Mouse (Mus musculus) neural tube, embryonic 13.5 days (tissue): ENCODE data around the gene Adgrb3. TPM values are rescaled to one million over a fixed set of nuclear protein-coding genes. Genes with fewer than 3 reads are reported as not detected.
A peak's percentile ranks its signal among the peaks of the same experiment; 100 is the strongest.

Experiments used
- ATAC-seq: fragments of 200-750 bp; cut with Nextera tagmentation; 2 replicates; pipeline ENCODE4 v1.8.0; 2017; ENCODE audit warnings: low read depth, mild to moderate bottlenecking, moderate TSS enrichment, moderate library complexity
- H3K27ac ChIP-seq: fragments of 300-500 bp; sonication (generic); replicated peaks from 2 replicates; pipeline ENCODE4 v1.5.1; 2015; ENCODE audit warnings: moderate library complexity, mild to moderate bottlenecking, inconsistent platforms
- H3K27me3 ChIP-seq: fragments of 300-500 bp; sonication (generic); 2 replicates; pipeline ENCODE4 v1.6.1; 2015; ENCODE audit warnings: mild to moderate bottlenecking, inconsistent platforms
- H3K36me3 ChIP-seq: fragments of 300-500 bp; sonication (generic); 2 replicates; pipeline ENCODE4 v1.6.1; 2015; ENCODE audit warnings: mild to moderate bottlenecking, inconsistent platforms
- H3K4me1 ChIP-seq: fragments of 300-500 bp; sonication (generic); replicated peaks from 2 replicates; pipeline ENCODE4 v1.6.1; 2015; ENCODE audit warnings: inconsistent platforms
- H3K4me2 ChIP-seq: fragments of 300-500 bp; sonication (generic); 2 replicates; pipeline ENCODE4 v1.6.1; 2015; ENCODE audit warnings: inconsistent platforms, mild to moderate bottlenecking, moderate library complexity
- H3K4me3 ChIP-seq: fragments of 300-500 bp; sonication (generic); 2 replicates; pipeline ENCODE4 v1.5.1; 2015; ENCODE audit warnings: mild to moderate bottlenecking, inconsistent platforms
- H3K9ac ChIP-seq: fragments of 300-500 bp; sonication (generic); 2 replicates; pipeline ENCODE4 v1.6.1; 2015; ENCODE audit warnings: moderate library complexity, mild to moderate bottlenecking, inconsistent platforms
- H3K9me3 ChIP-seq: fragments of 300-500 bp; sonication (generic); 2 replicates; pipeline ENCODE4 v1.6.1; 2016; ENCODE audit warnings: inconsistent platforms
- WGBS: fragments of 180-500 bp; shearing (Covaris S2); methylation state at CpG from one replicate; pipeline ENCODE4 v1.1.7; 2015; 5-methylcytosine and 5-hydroxymethylcytosine counted together
- polyA plus RNA-seq: library from polyadenylated mRNA; unstranded; fragments of >200 nt; fragmentation: Nextera tagmentation; extraction: Ambion mirVana; gene quantifications from 2 replicates; pipeline ENCODE4 v1.2.1, GENCODE M21; 2015

The Adgrb3 gene
- polyA plus RNA-seq, 1 experiment from 2014 or later, result 35.3 TPM

DNA sequence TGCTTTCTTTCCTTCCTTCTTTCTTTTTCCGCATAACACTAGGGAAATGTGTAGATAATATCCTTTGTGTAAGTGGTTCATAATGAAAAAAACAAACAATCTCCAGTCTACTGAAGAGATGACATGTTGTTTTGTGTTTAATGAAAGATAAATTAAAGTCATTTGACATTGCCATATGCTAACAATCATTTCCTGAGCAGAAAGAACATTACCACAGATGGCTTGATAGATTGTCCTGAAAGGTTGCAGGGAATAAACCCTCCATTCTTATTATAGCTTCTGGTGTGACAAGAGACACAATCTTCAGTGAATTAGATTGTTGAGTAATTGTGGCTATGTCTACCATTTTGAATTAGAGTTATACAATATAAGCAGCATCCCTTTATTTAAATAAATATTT, 247.8 kb downstream of the Adgrb3 start:
- WGBS, result 67% methylated on average over 1 of the region's 1 CpGs
- no peak for ATAC-seq
- Histone ChIP-seq H3K9ac (no peak overlapping the region), H3K4me3 (no peak overlapping the region), H3K36me3 (no peaks in the 10 kb centered on the region), H3K9me3 (no peaks in the 10 kb centered on the region), H3K4me1 (no peaks in the 10 kb centered on the region), H3K27me3 (no peaks in the 10 kb centered on the region), H3K27ac (no peak overlapping the region), H3K4me2 (no peak overlapping the region)

DNA sequence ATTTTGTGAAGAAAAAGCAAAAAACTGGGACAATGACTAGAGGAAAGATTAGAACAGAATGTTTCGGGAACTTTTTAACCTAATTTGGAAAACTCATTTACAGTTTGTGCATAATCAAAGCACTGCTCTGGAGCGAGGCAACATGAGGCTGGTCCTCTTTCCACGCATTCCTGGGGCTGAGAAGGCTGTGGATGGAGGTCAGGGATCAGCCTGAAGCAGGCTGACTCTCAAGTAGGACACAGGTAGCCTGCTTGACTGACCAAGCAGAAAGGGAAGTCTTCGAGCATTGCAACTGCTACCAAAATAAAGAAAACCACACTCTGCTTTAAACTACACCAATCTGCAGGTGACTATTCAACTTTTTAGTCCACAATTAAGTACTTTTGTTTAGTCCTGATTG, 251.7 kb downstream of the Adgrb3 start:
- no peaks in the 10 kb centered on the region for H3K27me3 ChIP-seq

DNA sequence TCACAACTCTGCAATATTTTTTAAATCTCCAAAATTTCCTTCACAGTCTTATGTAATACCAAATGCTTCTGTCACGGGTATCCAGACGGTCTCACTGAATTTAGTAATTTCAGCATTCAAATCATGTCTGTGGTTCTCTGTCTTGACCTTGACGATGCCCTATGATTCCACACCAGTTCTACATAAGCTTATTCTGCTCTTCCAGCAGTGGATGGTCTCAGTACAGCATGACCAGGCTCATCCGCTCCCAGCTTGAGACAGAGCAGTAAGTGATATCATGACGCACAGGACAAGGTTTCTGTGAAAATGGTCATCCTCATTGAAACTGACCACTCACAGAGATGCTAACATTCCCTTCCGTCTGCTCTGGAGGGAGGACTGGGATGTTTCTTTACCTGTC, 252.9 kb downstream of the Adgrb3 start:
- Histone ChIP-seq H3K27me3 (no peaks in the 10 kb centered on the region), H3K9me3 (no peaks in the 10 kb centered on the region), H3K27ac (no peak overlapping the region), H3K4me3 (no peak overlapping the region), H3K36me3 (no peaks in the 10 kb centered on the region), H3K4me1 (no peaks in the 10 kb centered on the region), H3K4me2 (no peak overlapping the region), H3K9ac (no peak overlapping the region)
- 91% methylated on average over 6 of the region's 6 CpGs for WGBS
- ATAC-seq, result no peak

More for the DNA sequence above, 251.7 kb downstream of the Adgrb3 start:
- Histone ChIP-seq H3K4me2 (no peak overlapping the region), H3K4me3 (no peak overlapping the region), H3K9me3 (no peaks in the 10 kb centered on the region), H3K27ac (no peak overlapping the region), H3K36me3 (no peaks in the 10 kb centered on the region), H3K4me1 (no peaks in the 10 kb centered on the region), H3K9ac (no peak overlapping the region)
- ATAC-seq, result no peak
- 83% methylated on average over 4 of the region's 4 CpGs for WGBS

DNA sequence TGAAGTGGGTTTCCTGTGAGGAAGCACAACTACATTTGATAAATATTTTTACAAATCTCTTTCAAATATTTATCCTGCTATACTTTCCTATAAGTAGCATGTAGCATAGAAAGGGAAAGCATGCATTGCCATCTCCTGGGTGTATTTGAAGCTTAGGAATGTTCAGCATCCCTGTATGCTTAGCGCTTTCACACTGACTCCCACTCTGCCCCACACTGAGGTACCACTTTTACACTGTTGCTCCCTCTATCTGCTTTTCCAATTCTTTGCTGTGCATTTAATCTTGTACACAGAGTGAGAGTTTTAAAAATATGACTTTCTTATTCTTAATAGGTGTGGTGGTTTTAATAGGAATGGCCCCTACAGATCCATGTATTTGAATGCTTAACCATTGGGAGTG, 261.4 kb downstream of the Adgrb3 start:
- ATAC-seq, result no peak
- no peaks in the 10 kb centered on the region for H3K9me3 ChIP-seq
- H3K36me3 ChIP-seq, result no peaks in the 10 kb centered on the region
- 100% methylated on average over 1 of the region's 1 CpGs for WGBS
- no peak overlapping the region for H3K27ac ChIP-seq
- H3K4me2 ChIP-seq, result no peak overlapping the region
- H3K4me1 ChIP-seq, result no peaks in the 10 kb centered on the region
- H3K27me3 ChIP-seq, result no peaks in the 10 kb centered on the region
- no peak overlapping the region for H3K9ac ChIP-seq
- no peak overlapping the region for H3K4me3 ChIP-seq

- ATAC-seq, result no peak
- WGBS, result 80% methylated on average over 1 of the region's 1 CpGs
- Histone ChIP-seq H3K27me3 (no peaks in the 10 kb centered on the region), H3K9ac (no peak overlapping the region), H3K4me3 (no peak overlapping the region), H3K36me3 (no peaks in the 10 kb centered on the region), H3K9me3 (no peaks in the 10 kb centered on the region), H3K27ac (no peak overlapping the region), H3K4me2 (no peak overlapping the region), H3K4me1 (no peaks in the 10 kb centered on the region)
Measured at GRCm38 (mm10) chr1:25546072-25546471, 283.4 kb downstream of the Adgrb3 start.

DNA sequence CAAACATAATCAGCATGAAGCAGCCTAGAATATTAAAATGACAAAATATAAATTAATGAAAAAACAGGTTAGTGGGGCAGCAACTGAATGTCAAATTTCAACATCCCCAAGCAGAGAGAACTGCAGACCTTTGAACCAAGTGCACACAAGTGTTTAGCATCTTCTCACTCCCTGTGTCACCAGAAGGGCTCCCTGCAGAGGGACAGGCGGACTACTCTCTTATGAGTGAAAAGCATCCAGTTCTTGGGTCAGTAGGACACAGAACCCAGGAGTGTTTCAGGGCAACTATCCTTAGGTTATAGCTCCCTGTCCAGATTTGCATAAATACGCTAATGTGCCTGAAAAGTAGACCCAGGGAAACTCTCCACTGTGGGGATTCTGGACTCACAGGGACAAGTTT, 285.6 kb downstream of the Adgrb3 start:
- H3K27ac ChIP-seq, result no peak overlapping the region
- WGBS, result 77% methylated on average over 2 of the region's 2 CpGs
- ATAC-seq, result no peak

GRCm38 (mm10) chr1:25542891-25543290, 286.6 kb downstream of the Adgrb3 start:
- 51% methylated on average over 3 of the region's 3 CpGs for WGBS
- Histone ChIP-seq H3K9ac (no peak overlapping the region), H3K4me3 (no peak overlapping the region), H3K27ac (no peak overlapping the region), H3K36me3 (no peaks in the 10 kb centered on the region), H3K27me3 (no peaks in the 10 kb centered on the region), H3K4me2 (no peak overlapping the region), H3K9me3 (no peaks in the 10 kb centered on the region), H3K4me1 (no peaks in the 10 kb centered on the region)
- ATAC-seq, result no peak

More for the DNA sequence above, 285.6 kb downstream of the Adgrb3 start:
- Histone ChIP-seq H3K36me3 (no peaks in the 10 kb centered on the region), H3K27me3 (no peaks in the 10 kb centered on the region), H3K4me1 (no peaks in the 10 kb centered on the region), H3K9ac (no peak overlapping the region), H3K9me3 (no peaks in the 10 kb centered on the region), H3K4me2 (no peak overlapping the region), H3K4me3 (no peak overlapping the region)

DNA sequence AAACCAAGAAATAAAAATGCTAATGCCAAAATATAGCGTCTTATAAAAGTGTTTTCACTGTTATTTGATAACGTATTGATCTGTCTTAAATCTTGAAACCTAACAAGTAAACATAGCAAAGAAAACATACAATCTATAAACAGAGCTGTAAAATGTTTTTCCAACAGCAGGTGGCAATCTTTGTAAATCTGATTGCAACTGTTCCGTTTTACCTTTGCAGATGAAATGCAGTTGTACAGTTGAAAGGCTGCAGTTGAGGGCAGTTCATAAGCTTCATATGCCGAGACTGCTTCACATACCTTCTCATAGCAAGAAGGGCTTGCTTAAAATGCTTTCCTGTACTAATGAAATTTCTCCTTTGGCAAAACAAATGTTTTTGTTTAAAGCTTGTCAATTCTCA, 302.5 kb downstream of the Adgrb3 start:
- no peak overlapping the region for H3K9ac ChIP-seq
- H3K36me3 ChIP-seq, result 0 out of 2 replicates have a peak, but pooled peaks cover 2% of the 10 kb centered on the region
- H3K4me1 ChIP-seq, result no peaks in the 10 kb centered on the region
- H3K27me3 ChIP-seq, result no peaks in the 10 kb centered on the region
- ATAC-seq, result no peak
- no peaks in the 10 kb centered on the region for H3K9me3 ChIP-seq
- no peak overlapping the region for H3K27ac ChIP-seq
- no peak overlapping the region for H3K4me2 ChIP-seq
- H3K4me3 ChIP-seq, result no peak overlapping the region
- WGBS, result 75% methylated on average over 4 of the region's 4 CpGs

DNA sequence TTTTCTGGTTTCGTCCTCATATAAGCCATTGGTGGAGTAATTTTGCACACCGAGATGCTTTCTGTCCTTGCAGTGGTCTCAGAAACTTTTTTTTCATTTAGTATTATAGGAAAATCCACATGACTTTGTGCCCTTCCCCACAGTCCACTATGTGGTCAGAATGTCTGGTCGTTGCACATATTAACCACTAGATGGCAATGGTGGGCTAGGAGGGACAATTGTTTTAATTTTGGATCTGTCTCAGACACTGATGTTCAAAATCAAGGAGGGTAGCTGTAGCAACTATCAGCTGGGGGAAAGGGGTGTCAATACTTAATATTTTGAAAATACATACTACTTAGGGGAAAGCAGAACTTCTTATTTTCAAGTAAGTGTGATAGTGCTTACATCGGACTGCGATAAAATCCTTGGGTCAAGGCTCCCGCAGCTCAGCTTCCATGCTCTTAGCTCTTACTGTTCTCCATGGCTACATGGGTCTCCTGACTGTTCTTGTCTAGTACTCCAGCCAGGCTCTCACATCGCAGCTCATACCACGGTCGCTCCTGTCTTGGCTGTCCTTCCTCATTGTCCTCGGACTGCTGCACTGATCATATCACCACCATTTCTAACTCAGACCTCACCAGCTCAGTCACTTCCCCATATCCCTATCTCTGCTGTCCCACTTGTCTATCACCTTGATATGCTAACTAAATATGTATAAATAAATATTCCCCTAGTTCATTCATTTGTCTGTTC, 319.0 kb downstream of the Adgrb3 start:
- Histone ChIP-seq H3K4me1 (no peaks in the 10 kb centered on the region), H3K4me2 (no peak overlapping the region), H3K9ac (no peak overlapping the region), H3K27me3 (no peaks in the 10 kb centered on the region), H3K9me3 (no peaks in the 10 kb centered on the region), H3K36me3 (no peaks in the 10 kb centered on the region), H3K27ac (no peak overlapping the region), H3K4me3 (no peak overlapping the region)
- 66% methylated on average over 10 of the region's 10 CpGs for WGBS
- peak; percentile 67; the same call in 1 of the 2 replicates for ATAC-seq

- Histone ChIP-seq H3K4me2 (peak overlapping the region; percentile 15; the same call in 1 of the 2 replicates), H3K9ac (no peak overlapping the region), H3K27me3 (no peaks in the 10 kb centered on the region), H3K4me3 (no peak overlapping the region), H3K4me1 (peaks cover 4% of the 10 kb centered on the region; the same call in 1 of the 2 replicates), H3K27ac (peak overlapping the region; percentile 70), H3K9me3 (no peaks in the 10 kb centered on the region), H3K36me3 (no peaks in the 10 kb centered on the region)
- ATAC-seq, result peak; percentile 92
- WGBS, result 7% methylated on average over 4 of the region's 4 CpGs
Measured at GRCm38 (mm10) chr1:25504313-25504712, 325.2 kb downstream of the Adgrb3 start.

GRCm38 (mm10) chr1:25503524-25503923, 326.0 kb downstream of the Adgrb3 start:
- Histone ChIP-seq H3K4me2 (no peak overlapping the region), H3K9me3 (no peaks in the 10 kb centered on the region), H3K27ac (peak overlapping the region; percentile 70; the same call in 1 of the 2 replicates), H3K9ac (no peak overlapping the region), H3K4me1 (peaks cover 4% of the 10 kb centered on the region; the same call in 1 of the 2 replicates), H3K4me3 (no peak overlapping the region), H3K27me3 (no peaks in the 10 kb centered on the region), H3K36me3 (no peaks in the 10 kb centered on the region)
- 81% methylated on average over 4 of the region's 4 CpGs for WGBS
- no peak for ATAC-seq

DNA sequence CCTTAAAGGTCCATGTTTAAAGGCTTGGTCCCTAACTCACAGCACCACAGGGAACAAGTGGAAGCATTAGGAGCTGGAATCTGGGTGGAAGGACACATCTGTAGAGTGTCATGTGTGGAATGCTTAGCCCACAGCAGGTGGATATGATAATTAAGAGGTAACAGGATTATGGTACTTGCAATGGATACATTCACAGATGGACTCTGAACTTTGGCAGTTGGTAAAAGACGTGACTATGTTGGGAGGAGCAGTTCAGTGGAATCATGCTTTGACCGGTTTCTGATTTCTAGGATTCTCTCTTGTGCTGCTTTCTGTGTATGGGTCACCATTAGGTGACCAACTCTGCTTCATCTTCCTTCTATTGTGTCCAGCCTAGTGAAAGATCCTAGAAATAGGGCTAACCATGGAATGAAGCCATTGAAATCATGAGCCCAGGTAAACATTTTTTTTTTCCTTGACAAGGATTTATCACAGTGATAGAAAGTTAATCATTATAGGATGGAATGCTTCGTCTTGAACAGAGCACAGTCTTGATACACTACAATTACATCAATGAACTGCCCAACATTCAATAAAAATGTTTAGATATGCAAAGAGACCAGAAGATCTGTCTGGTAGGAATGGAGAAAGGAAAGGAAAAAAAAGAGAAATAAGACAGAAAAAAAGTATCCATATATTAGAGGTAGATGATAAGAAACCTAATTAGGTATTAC, 334.1 kb downstream of the Adgrb3 start:
- H3K4me2 ChIP-seq, result no peak overlapping the region
- H3K4me1 ChIP-seq, result no peaks in the 10 kb centered on the region
- no peak for ATAC-seq
- no peak overlapping the region for H3K27ac ChIP-seq
- H3K27me3 ChIP-seq, result no peaks in the 10 kb centered on the region
- no peak overlapping the region for H3K4me3 ChIP-seq
- H3K36me3 ChIP-seq, result no peaks in the 10 kb centered on the region
- H3K9ac ChIP-seq, result no peak overlapping the region
- H3K9me3 ChIP-seq, result no peaks in the 10 kb centered on the region
- 83% methylated on average over 3 of the region's 3 CpGs for WGBS
